Mouse (Mus musculus) frontal cortex, postnatal 25 days (tissue): ENCODE measurements around the gene Pask.
"Not testable (repeated sequence)": the region's sequence is repeated elsewhere in the genome, so short reads cannot be mapped to it uniquely, and the experiment has no call there.

Experiments
- DNase-seq, 2 experiments: peaks; one replicate each; pipeline ENCODE4 v3.0.0; 2022; ENCODE audit warnings: low spot score in 2 of 2

The Pask gene

DNA sequence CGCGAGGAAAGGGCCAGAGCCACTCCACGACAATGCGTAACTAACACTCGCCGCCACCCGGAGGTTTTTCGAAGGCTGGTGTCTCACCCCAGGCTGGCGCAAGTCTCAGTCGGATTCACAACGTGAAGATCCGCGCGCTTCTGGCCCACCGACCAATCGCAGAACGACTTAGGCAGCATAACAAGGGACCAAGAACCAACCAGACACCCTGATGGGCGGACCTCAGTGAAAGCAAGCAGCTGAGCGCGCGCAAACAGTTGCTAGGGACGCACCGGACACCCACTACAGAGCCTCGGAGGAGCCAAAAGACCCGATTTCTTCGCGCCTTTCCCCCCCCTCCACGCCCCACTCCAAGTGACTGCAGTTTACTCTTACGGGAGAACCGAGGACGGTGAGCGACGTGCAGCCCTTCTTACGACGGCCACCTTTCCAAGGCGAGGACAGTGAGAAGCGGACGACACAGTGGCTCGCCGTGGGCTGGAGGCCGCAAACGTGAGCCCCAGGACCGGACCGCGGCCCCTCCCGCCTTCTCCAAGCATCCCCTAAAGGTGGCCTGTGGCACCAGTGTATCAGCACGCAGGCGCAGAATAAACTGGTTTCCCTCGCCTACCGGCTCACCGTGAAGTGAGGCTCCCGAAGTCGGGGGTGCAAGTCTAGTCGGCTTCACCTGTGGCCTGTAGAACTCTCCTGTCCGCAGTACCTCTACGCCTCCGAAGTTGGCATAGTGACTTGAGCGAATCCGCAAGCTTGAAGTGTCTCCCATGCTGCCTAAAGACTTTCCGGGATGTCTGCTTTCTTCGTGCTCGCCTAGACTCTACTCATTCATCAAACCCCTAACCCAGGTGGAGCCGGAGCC, at the start of gene Pask, which contains the start of gene Ppp1r7:
Pask (minus strand) TSS at position 835 of the 856 bp plus-strand sequence.
Ppp1r7 (plus strand) TSS at position 207 of the 856 bp plus-strand sequence.
- DNase-seq, result peak; percentile 85 to 88

GRCm38 (mm10) chr1:93388906-93389305, 45.6 kb upstream of the Pask start:
- DNase-seq, result no peak

DNA sequence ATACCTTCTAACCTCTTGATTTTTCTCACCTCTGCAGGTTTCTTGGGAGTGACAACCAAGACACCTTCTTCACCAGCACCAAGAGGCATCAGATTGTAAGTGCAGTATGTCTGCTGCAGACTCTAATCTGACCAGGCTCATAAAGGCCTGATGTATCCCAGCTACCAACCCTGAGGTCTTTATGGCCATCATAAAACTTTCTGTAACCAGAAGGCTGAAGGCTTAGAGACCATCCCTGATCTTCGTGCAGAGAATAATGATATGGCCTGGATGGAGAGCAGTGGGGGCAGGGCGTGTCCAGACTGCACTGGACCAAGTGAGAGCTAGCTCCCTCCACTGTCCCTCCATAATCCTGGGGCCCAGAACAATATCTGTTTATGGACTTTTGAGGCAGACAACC, 43.9 kb upstream of the Pask start:
- DNase-seq, result no peak

DNA sequence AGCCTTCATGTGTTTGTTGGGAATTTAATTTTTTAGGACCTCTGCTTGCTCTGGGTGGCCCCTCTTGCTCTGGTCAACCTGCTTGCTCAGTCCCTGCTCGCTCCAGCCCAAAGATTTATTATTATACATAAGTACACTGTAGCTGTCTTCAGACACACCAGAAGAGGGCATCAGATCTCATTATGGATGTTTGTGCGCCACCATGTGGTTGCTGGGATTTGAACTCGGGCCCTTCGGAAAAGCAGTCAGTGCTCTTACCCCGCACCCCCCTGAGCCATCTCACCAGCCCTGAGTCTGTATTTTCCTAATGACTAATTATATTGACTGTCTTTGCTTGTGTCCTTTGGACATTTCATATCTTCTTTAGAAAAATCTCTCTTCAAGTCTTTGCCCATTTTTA, 35.8 kb upstream of the Pask start:
- DNase-seq, result no peak

DNA sequence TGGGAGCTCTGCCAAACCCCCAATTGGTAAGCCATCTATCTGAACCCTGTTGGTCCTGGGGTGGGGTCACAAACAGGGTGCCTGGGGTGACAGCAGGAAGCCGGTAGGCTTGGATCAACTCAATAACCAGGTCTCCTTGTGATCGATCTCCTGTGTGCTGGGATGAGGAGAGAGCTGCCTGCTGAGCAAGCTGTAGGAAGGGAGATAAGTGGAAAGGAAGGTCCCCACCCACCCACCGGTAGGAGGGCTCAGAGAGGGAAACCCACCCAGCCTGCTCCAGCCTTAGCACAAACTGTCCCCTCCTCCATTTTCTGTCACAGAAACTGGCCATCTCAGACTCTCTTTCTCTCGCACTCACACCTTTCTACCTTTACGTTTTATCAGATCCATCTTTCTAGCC, 34.0 kb upstream of the Pask start:
- no peak for DNase-seq

DNA sequence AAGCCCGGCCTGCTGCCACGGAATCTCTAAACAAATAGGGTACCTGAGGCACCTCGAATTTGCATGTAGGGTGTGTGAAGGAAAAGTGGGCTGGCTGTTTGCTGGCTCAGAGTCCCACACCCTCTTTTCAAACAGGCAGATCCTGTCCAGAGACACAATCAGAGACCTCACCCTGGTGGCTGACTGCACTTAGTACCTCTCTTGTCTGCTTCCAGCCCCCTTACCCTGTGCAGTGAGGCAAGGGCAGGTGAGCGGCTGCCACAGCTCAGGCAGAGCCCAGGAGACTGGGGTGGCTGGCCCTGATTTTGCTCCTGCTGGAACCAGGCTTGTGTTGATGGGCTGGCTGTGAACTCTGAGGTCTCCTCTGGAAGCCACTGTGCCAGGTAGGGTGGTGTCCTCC, 30.4 kb upstream of the Pask start, which contains the start of gene Ano7:
Ano7 (plus strand) TSS at position 266 of the 400 bp plus-strand sequence.
- DNase-seq, result no peak

DNA sequence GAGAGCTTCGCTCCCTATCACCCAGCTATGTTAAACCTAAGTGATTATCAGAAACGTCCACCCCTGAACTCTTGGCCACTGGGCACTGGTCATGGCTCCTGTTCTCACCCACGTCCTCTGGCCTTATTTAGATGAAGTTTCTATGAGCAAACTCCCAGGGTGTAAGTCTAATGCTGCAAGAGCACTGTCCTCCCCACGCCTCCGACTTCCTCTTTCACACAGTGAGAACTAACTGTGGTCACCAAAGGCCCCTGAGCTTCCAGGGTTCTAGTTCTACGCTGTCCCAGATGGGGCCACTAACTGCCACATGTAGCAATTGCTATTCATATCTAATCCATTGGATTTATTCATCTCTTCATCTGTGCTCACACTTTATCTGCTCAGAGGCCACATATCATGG, 22.4 kb upstream of the Pask start:
- no peak for DNase-seq

GRCm38 (mm10) chr1:93362661-93363060, 19.4 kb upstream of the Pask start:
- DNase-seq, result no peak

DNA sequence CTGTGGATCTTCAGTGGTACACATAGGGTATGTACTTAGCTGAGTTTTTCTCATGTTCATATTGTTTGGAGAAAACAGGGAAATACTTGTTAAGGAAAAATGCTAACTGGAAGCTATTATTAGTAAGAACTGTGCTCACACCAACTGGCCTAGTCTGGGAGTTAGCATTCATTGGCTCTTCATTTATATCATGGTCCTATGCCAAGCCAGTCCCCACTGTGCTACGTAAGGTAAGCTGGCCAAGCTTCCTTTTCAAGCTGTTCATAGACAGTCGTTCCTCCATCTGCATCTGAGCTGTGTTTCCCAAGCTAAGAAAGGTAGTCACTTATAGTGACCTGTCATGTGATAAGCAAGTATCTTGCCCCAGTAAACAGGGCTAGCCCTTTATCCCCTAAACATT, 9.4 kb upstream of the Pask start:
- DNase-seq, result no peak

GRCm38 (mm10) chr1:93349701-93350100, 6.4 kb upstream of the Pask start:
- DNase-seq, result no peak

DNA sequence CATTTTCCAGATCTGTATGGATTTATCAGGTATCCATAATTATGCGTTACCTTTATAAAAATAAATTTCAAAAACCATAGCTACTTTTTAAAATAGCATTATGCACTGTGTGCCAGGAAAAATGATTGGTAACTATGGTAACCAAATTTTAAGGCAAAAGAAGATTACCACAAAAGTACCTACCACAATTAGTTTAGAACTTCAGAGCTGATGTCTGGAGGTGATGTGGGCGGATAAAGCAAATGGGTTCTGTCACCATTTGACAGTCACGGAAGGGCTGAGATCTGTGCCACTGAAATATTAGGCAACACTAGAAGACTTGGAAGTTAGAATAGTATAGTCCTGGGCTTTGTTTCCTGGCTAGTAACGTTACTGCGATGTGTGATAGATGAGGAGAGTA, 3.9 kb upstream of the Pask start:
- DNase-seq, result no peak

GRCm38 (mm10) chr1:93343504-93344047, 294 bp upstream of the Pask start:
- DNase-seq, result peak; percentile 87 to 92

DNA sequence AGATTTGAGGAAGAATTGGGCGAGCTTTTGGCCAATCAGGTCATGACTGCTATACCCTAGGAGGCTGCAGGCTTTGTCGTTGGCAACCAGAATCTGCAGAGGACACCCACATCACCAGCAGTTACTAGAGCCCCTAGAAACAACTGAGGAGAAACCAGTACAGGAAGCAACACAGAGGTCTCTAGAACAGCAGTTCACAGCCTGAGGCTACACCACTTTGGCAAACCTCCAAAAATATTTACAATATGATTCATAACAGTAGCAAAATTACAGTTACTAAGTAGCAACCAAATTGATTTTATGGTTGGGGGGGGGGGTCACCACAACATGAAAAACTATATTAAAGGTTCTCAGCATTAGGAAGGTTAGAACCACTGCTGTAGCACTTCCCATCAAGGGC, 8.7 kb downstream of the Pask start:
- no peak for DNase-seq

GRCm38 (mm10) chr1:93326446-93326845, 16.8 kb downstream of the Pask start:
- DNase-seq, result no peak

DNA sequence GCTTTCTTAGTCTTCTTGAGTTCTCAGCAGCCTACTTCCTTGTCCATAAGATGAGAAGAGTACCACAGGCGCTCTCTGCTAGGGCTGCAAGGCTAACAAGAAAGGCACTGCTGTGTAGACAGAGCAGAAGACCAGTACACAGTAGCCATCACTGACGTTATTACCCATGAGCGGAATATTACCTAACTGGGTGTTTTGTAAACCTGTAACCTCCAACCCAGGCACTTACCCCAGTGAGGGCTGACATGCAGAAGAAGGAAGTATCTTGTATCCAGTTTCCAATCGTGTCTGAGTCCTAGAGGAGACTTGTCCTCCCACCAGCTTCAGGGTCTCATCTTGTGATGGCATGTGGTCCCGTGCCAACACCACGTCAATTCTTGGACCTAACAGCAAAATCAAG, 19.3 kb downstream of the Pask start:
- no peak for DNase-seq

GRCm38 (mm10) chr1:93305581-93306337, 37.5 kb downstream of the Pask start, which contains the start of gene Mterf4:
Gene Mterf4, minus strand, starts transcription at chr1:93305915.
- DNase-seq, result peak; percentile 59 to 72

GRCm38 (mm10) chr1:93300578-93300977, 42.7 kb downstream of the Pask start:
- no peak for DNase-seq

GRCm38 (mm10) chr1:93299791-93300190, 43.5 kb downstream of the Pask start:
- DNase-seq, result no peak

DNA sequence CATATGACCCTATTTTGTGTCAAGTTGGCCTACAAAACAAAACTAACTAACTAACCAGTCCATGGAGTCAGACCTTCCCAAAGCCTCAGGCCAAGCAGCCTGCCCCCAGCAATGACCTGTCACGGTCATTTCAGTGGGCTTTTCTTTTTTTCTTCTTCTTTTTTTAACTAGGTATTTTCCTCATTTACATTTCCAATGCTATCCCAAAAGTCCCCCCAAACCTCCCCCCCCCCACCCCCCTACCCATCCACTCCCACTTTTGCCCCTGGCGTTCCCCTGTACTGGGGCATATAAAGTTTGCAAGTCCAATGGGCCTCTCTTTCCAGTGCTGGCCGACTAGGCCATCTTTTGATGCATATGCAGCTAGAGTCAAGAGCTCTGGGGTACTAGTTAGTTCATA, 48.8 kb downstream of the Pask start:
- DNase-seq, result not testable (repeated sequence)

DNA sequence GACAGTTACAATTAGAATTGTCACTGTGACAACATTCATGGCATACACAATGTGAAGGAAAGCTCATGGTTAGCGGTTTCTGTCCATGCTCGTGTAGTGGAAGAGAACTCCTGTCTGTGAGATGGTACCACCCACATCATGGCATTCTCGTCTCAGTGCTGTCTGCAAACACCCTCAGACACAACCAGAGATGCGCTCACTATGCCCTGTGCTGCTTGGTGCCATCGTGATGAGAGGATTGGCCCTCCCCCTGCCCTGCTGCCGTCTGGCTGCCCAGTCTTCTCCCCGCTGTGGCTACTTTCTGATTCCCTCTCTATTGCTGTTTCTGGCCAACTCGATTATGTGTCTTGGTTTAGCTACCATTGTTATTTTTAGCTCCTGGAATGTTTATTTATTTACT, 51.3 kb downstream of the Pask start:
- no peak for DNase-seq

DNA sequence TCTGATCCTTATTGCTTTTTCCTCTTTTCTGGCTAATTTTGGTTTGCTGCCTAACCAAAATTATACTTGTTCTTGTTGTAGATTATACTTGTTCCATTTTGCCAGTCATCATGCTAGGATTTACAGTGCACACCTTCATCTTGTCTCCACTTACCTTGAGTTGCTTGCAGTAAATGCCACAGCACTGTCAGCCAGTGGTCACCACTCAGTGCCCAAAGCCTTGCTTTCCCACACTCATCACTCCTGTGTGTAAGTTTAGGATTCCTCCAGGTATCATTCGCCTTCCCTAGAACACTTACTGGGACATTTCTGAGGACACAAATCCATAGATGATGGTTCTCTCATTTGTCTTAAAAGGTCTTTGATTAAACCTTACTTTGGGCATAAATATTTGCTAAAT, 51.7 kb downstream of the Pask start:
- no peak for DNase-seq

GRCm38 (mm10) chr1:93290956-93291355, 52.3 kb downstream of the Pask start:
- no peak for DNase-seq
